Mouse (Mus musculus): ENCODE data around the gene Znfx1.
A peak's percentile ranks its signal among the peaks of the same experiment; 100 is the strongest.

Znfx1 gene

DNA sequence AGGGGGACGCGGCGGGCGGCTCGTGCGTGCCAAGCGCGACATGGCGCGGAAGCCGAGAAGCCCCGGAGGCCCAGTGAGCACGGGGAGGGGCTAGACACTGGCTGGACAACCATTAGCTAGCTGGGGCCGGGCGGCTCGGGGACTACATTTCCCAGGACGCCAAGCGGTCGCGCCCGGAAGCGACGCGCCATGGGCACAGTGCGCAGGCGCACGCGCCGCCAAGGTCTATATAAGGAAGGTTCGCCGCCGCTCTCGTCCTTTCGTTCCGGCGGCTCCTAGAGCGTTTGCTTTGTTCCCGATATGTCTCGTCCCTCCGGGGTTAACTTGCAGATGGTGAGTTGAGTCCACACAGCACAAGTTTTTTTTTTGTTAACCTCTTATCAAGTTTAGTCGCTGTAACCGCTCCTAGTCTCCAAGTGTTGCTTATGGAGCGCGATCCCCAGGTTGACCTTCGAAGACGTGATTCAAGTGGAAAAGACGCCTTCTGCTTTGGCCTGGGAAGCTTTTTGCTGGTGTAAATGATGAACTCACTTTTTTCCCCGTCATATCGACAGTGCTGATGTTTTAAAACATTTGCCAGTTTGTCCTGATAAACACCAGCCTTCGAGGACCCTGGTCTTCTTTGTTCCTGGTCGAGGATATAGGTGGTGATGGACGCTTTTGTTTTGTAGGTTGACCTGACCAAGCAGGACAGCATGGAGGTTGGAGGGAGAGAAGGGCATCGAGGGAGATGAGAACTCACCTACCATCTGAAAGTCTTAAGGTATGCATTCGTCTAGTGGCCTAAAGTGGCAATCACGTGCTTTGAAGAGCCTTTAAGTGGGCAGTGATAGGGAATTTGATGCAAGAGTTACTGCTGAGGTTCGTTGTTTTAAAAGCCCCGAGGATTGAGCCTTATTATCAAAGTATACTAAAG, at the start of gene Znfx1:
Gene Znfx1 (minus strand): TSS at position 51 of the 916 bp plus-strand sequence.
- peak; percentile 92 to 98 for DNase-seq (ENCODE audit: low spot score in 2 of 2)

DNA sequence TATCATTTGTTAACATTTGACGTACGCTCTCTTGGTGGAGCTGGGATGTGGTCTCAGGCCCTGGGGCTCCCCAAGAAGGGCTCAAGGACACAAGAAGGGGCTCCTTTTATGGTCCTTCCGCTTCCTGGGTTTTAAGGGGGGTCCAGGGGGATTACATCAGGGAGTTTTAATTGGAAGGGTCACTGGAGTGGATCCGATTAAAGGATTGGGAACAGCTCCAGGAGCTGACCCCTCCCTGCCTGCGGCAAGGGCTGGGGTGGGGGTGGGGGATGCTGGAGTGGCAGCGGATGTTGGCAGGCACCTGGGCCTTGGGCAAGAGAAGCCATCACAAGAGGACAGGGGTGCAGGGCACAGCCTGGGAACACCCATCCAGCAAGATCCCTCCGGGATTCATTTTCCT, 49.4 kb upstream of the Znfx1 start:
- no peak for DNase-seq (ENCODE audit: low spot score in 2 of 2)

DNA sequence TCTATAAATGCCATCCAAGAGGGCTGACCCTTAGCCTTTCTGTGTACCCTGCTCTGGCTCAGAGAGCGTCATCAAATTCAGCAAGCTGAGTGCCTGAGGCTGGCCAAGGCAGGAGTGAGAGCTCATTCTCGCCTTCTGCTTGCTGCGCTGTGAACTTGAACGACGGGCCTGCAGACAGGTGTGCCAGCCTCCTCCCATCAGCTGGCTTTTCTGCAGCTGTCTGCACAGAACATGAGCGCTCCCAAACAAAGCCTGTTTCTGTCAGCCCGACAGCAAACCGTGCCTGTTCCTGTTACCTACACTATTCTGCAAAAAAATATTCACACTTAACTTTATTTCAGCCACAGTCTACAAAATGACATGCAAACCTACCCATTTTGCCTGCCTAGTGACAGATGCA, 46.7 kb upstream of the Znfx1 start:
- DNase-seq (ENCODE audit: low spot score in 2 of 2), result no peak

DNA sequence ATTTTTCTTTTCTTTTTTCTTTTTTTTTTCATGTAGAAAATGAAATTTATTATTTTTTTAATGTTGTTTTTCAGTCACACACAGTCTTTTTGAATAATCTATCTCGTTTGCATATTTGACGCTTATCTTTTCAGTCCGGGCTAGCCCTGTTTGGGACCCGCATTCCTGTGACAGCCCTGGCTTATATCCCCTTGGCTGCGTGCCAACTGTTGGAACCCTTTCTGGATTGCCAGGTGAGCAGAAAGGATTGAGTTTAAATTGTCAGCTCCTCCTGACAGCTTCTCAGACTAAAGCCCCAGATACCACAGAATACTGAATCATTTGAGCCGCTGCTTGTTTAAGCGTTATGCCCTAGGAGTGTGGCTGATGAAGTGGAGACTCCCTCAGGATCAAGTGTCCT, 40.7 kb upstream of the Znfx1 start:
- DNase-seq (ENCODE audit: low spot score in 2 of 2), result no peak

DNA sequence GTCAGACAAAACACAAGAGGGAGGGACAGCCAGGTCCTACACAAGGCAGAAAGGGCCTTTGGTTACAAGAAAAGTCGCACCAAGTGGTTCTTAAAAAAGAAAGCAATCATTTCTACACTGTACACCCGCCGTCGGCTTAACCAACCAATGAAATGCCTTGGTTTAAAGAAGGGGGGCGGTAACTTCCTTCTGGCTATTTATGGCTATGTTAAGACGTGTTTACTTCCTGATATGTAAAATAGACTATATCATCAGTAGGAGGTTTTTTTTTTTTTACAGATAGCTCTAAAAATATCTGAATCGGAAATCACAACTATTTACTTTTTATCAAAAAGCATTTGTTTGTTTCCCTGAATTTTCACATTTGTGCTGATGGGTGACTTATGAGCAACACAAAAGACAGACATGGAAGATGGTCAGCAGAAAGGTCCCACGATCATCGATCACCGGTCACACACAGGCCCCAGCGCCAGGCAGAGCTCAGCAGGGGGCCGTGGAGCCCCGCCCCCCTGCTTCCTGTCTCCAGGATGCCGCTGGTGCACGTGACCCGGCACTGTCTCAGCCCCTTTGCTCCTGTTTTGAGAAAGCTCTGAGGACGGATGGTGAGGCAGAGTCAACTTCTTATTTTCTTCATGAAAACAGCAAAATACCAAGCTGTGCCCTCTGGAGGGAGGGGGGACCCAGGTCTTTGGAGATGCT, 39.1 kb upstream of the Znfx1 start:
- DNase-seq (ENCODE audit: low spot score in 2 of 2), result peak; percentile 68 to 74

DNA sequence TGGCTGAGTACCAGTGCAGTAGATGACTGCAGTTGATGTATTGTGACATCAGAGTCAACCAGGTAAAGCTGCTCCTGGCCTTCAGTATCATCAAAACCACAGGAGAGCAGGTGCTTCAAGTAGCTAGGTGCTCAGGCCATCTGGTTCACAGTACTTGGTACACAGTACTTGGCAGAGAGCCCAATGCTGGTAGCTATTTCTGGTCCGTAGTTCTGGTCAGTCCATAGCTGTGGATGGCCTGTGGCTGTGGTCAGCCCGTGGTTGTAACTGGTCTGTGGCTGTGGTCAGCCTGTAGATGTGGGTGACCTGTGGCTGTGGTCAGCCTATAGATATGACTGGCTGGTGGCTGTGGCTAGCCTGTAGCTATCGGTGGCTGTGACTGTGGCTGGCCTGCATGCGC, 31.9 kb upstream of the Znfx1 start:
- DNase-seq (ENCODE audit: low spot score in 2 of 2), result no peak

DNA sequence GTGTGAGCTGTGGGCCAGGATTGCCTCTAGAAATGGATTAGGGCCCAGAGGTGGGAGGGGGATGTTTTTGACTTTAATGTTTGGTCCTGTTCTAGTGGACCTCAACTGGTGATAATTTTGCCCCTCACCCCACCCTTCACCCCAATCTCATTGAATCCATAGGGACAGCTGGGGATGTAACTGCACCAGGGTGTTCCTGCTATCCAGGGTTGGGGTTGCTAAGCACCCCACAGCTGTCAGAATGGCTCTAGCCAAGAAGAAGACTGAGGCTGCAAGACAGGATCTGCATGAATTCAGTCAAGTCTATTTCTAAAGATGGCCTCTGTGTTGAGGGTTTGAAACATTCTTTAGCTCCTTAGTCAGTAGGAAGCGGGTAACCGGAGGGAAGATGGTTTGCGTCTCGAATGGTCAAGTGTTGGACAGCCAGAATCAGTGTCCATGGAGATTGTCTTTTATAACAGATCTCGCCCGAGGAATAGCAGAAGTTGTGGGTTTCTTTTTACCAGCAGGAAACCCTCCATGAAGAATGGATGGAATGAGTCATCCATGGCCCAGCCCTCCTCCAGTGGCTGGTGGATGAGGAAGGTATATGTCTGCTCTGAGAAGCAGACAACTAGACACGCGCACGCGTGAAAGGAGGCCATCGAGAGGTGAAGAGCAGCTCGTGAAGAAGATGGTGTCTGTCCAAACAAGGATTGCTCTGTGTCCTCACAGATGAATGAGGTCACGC, 30.5 kb upstream of the Znfx1 start:
- no peak for DNase-seq (ENCODE audit: low spot score in 2 of 2)

DNA sequence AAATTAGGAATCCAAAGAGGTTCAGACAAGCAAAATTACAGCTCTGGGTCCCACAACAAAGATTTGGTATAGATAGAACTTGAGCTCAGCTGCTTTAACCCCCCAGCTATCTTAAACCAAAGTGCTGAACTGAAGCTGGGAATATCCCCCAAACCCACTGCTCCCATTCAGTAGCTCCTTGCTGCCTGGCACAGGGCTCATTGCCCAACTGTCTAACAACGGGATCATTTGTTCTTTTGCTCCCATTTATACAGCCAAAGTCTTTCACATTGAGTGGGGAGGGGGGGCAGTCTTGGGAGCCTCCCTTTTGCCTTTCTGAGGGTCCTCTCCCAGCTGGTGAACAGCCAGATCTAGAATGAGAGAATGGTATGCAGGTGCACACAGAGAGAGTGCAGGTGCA, 27.5 kb upstream of the Znfx1 start:
- DNase-seq (ENCODE audit: low spot score in 2 of 2), result no peak

DNA sequence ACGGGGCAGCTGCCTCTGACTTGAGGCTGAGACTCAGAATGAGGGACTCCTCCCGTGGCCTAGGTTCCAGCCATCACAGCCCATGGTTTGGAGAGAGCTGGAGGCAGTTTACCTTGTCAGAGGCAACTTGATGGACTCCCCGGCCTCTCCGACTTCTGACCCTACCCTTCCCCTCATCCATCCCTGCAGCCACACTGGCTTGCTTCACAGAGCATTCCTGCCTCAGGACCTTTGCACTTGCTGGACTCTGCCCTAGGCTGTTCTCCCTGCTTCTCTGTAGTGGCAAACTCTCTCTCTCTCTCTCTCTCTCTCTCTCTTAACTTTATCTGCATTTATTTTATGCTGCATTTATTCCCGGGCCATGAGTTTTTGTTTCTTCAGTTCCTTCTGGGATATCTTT, 24.0 kb upstream of the Znfx1 start:
- DNase-seq (ENCODE audit: low spot score in 2 of 2), result no peak

DNA sequence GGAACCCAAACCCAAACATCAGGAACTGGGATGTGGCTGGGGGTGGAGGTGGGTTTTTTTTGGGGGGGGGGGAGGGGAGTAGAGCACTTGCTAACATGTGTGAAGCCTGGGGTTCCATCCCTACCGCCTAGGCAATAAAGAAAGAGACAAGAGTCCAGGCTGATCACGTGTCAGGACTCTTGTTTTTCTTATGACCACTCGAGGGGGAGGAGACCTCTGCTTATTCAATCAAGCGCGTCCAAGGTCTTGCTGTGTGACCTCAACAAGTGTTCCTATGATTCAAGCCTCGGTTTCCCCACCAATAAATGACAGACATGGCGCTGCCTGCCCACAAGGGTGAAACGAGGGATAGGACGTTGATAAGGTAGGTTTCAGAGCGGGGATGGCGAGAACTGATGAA, 23.3 kb upstream of the Znfx1 start:
- no peak for DNase-seq (ENCODE audit: low spot score in 2 of 2)

DNA sequence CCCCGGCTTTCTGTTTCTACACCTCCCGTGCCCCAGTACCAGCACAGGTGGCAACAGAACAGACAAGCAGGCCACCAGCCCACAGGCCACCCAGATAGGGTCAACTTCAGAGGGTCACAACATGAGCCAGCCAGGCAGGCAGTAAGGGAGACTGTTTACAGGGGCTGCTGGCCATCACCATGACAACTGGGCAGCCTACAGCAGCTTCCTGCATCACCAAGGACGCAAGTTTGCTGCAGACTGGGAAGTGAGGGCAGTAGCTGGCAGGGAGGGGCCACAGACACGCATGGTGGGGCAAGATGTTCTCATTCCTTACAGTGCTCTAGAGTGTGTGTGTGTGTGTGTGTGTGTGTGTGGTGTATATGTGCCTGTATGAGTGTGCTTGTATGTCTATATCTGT, 18.8 kb upstream of the Znfx1 start:
- DNase-seq (ENCODE audit: low spot score in 2 of 2), result no peak

DNA sequence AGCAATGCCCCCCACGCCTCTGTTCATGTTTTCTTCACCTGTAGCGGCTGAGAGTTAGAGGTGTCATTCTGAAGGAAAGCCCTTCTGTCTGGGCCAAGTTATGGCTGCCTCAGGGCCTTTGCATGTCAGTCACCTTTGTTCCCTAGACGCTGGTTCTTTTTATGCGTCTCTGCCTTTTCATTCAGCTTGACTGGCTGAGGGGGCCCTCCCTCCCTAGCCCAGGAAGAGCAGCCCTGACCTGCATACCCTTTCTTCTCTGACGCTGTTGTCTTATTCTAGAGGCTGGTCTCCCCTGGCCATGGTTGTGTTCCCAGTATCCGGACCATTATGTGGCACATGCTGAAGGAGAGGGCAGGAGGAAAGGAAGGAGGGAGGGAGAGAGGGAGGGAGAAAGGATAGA, 18.3 kb upstream of the Znfx1 start:
- DNase-seq (ENCODE audit: low spot score in 2 of 2), result no peak

DNA sequence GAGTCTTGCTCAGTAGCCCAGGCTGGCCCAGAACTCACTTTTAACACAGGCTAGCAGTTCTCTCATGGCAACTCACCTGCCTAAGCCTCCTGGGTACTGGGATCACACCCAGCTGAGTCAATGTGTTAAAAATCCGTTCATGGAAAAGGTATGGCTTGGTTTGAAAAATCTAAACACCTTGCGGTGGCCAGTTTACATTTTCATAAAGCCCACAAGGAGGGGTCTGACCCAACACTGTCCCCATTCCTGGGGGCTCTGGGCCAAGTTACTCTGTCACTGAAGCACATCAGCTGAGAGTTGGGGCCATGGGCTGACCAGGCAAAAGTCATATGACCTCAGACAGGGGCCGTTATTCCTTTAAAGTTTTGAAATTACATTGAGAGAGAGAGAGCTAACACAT, 17.6 kb upstream of the Znfx1 start:
- DNase-seq (ENCODE audit: low spot score in 2 of 2), result no peak

DNA sequence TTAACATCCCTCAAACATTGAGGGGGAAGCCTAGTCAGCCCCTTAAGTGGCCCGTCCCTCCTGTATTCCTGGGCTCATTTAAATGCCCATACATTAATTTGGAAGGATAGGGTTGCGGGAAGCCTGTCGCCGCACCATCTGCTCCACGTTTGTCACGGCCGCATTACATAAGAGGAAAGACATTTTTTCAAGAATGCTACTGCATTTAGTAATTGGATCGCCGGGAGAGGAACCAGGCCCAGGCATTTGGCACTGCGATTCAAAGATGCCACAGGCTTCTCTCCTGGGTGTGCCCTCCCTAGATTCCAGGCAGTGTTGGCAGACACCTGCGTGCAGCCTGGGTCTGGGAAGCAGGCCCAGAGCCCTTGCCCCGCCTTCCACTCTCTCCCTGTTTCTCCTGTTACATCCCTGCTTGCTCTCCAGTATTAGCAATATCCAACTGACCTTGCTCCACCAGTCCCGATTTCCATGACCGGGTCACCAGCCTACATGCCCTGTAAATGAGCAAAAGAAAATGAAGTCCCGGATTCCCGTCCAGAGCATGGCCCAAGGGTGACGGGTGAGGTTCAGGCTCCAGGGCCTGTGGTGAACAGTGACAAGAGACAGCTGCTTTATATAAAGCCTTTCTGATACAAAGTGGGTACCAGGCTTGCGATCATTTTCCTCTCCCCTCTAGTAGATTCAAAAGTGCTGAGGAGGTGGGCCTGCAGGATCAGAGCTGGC, 16.9 kb upstream of the Znfx1 start:
- no peak for DNase-seq (ENCODE audit: low spot score in 2 of 2)

DNA sequence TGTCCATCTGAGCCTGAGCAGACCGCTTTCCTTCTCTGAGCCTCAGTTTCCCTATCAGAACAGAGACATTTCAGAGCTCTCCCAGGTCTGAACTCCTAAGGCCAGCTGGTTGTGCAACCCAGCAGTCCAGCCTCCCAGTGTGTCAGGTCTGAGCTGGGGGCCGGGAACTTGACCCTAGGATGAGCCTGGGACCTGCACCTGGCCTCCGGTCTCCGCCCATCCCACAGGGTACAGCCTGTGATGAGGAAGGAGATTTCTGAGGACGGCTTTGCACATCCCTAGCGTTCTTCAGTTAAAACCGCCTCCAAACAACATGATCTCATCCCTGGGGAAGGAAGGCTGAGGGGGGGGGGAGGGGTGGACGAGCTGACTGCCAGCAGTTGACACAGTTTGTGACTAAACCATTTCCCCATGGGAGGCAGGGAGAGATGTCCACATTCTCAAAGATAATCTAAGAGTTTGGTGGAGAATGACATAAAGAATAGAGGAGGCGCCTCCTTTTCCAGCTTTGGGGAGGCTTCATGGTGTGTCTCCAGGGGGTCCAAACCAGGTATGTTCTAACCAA, 16.2 kb upstream of the Znfx1 start:
- no peak for DNase-seq (ENCODE audit: low spot score in 2 of 2)

DNA sequence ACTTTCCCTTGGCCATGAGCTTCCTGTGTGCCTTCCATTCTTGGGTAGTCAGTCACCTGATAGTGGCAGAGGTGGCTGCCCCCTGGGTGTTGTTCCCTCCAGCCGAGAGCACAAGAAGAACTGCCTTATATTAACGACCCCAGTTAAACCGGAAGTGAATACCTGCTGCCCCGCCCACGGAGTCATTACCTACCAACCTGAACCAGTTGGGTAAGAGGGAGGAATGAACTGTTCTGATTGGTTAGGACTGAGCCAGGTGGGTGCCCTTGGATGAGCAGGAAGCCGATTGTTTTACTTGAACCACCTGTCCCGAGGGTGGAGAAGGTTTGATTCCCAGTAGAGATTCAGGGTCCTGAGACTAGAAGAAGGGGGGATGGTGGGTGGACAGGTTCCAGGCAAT, 15.7 kb upstream of the Znfx1 start:
- DNase-seq (ENCODE audit: low spot score in 2 of 2), result no peak

DNA sequence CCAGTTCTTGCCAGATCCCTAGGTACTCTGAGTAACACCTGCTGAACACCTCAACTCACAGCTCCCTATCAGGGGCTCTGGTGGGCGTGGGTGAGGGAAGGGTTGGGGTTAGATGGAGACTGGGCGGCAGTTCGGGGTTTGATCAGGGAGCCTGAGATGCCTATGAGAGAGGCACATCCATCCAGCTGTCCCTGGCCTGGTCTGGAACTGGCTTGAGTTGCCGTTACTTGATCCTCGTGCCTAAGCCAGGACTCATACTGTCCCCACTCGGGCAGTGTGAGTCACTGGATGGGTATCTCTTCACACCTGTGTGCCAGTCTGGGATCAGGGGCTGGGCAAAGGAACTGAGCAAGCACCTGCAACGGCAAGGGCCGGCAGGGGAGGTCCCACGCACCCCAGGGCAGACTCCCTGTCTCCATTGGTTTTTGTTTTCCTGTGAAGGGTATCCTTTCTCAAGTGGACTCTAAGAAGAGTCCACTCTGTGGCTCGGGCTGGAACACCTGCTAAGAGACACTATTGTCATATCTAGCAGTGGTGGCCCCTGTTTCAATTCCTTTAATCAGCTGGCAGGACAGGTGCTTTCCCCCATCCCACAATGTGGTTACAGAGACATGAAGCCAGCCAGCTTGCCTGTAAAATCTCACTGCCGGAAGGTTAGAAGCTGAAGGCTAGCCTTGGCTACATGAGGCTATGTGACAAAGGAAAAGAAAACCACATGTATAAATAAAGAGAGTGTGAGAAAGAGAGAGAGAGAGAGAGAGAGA, 14.6 kb upstream of the Znfx1 start:
- no peak for DNase-seq (ENCODE audit: low spot score in 2 of 2)

DNA sequence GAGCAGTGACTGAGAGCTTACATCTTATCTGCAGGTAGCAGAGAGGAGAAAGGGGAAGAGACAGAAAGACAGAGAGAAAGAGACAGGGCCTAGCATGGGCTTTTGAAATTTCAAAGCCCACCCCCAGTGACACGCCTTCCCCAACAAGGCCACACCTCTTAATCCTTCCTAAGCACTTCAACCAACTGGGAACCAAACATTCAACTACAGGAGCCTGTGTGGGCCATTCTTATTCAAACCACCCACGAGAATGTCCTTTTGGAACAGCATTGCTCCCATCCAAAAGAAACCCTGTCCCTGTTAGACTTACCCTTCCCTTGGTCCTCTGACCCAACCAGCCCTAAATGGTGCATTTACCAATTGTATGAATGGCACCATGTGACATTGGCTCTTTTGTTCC, 13.9 kb upstream of the Znfx1 start:
- DNase-seq (ENCODE audit: low spot score in 2 of 2), result no peak

DNA sequence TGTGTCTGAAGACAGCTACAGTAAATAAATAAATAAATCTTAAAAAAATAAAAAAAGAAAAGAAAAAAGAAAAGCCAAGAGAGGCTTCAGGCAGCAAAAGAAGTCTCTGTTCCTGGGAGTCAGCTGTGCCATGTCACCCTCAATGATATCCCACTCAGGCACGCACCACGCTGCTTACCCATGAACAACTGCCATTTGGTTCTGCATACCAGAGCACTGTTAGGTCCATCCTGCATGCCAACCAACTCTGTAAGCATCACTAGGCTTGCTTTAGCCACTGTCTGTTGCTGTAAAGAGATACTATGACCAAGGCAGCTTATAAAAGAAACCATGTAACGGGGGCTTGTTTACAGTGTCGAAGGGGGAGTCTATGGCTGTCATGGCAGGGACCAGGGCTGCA, 13.5 kb upstream of the Znfx1 start:
- no peak for DNase-seq (ENCODE audit: low spot score in 2 of 2)

DNA sequence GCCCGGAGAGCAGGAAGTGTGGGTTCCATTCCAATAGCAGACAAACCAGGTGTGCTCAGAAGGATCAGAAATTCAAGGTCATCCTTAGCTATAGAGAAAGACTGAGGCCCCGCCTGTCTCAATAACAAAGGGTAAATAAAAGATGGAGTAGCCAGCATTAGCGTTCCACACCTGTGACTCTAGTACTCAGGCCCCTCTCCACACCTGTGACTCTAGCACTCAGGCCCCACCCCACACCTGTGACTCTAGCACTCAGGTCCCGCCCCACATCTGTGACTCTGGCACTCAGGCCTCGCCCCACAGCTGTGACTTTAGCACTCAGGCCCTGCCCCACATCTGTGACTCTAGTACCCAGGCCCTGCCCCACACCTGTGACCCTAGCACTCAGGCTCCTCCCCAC, 11.8 kb upstream of the Znfx1 start:
- no peak for DNase-seq (ENCODE audit: low spot score in 2 of 2)
